ENCODE assay signal across 31 mouse cellular contexts in genomic region chr9:41563376-41563775, GRCm38 (mm10).
"Had no signal": no experiment of that assay in that cellular context is flagged by ENCODE, and none has a peak within 500 bp of the region (broad histone marks: within the 10 kb centered on the region; RNA-seq: fewer than 3 reads in every experiment).

No protein-coding gene starts in this region.

- H3K4me1 ChIP-seq: limb, embryonic 10.5 days; limb, embryonic 12.5 days; limb, embryonic 13.5 days; limb, embryonic 15.5 days; liver, embryonic 12.5 days; liver, embryonic 13.5 days; liver, embryonic 15.5 days; lung, embryonic 15.5 days; megakaryocyte, embryonic 14.5 days; midbrain, embryonic 12.5 days; midbrain, embryonic 13.5 days; midbrain, embryonic 15.5 days had no signal

- H3K4me2 ChIP-seq: limb, embryonic 12.5 days; limb, embryonic 13.5 days; limb, embryonic 15.5 days; liver, embryonic 11.5 days; liver, embryonic 12.5 days; liver, embryonic 13.5 days; liver, embryonic 15.5 days; lung, embryonic 14.5 days; lung, embryonic 15.5 days; midbrain, embryonic 11.5 days; midbrain, embryonic 12.5 days; midbrain, embryonic 13.5 days; midbrain, embryonic 15.5 days had no signal

- H3K9ac ChIP-seq: limb, embryonic 12.5 days; limb, embryonic 13.5 days; limb, embryonic 15.5 days; liver, embryonic 12.5 days; liver, embryonic 13.5 days; liver, embryonic 14.5 days; liver, embryonic 15.5 days; liver, postnatal 0 days; lung, embryonic 14.5 days; lung, embryonic 15.5 days; midbrain, embryonic 12.5 days; midbrain, embryonic 13.5 days; midbrain, embryonic 15.5 days had no signal

- DNase-seq: left cerebral cortex, postnatal 4 days; liver; liver, embryonic 13.5 days; liver, postnatal 0 days; lung, adult 18-20 months; lung, adult 2 months; lung, embryonic 14.5 days; lung, postnatal 10 days; lung, postnatal 14 days; lung, postnatal 36 days; lung, postnatal 4 days; midbrain, embryonic 14.5 days had no signal

- H3K27me3 ChIP-seq: limb, embryonic 12.5 days; limb, embryonic 13.5 days; limb, embryonic 15.5 days; liver, embryonic 12.5 days; liver, embryonic 13.5 days; liver, embryonic 15.5 days; lung, embryonic 15.5 days; megakaryocyte, embryonic 14.5 days; midbrain, embryonic 12.5 days; midbrain, embryonic 13.5 days; midbrain, embryonic 15.5 days had no signal

- H3K27ac ChIP-seq: limb, embryonic 10.5 days; limb, embryonic 12.5 days; limb, embryonic 13.5 days; limb, embryonic 15.5 days; liver, embryonic 12.5 days; liver, embryonic 13.5 days; liver, embryonic 14.5 days; liver, embryonic 15.5 days; lung, embryonic 15.5 days; macrophage; midbrain, embryonic 10.5 days; midbrain, embryonic 12.5 days; midbrain, embryonic 13.5 days; midbrain, embryonic 15.5 days had no signal

- H3K9me3 ChIP-seq: limb, embryonic 10.5 days; limb, embryonic 12.5 days; limb, embryonic 13.5 days; limb, embryonic 15.5 days; liver, embryonic 12.5 days; liver, embryonic 13.5 days; liver, embryonic 15.5 days; lung, embryonic 15.5 days; megakaryocyte, embryonic 14.5 days; midbrain, embryonic 10.5 days; midbrain, embryonic 12.5 days; midbrain, embryonic 13.5 days; midbrain, embryonic 15.5 days had no signal

- H3K4me3 ChIP-seq: limb, embryonic 10.5 days; limb, embryonic 12.5 days; limb, embryonic 13.5 days; limb, embryonic 15.5 days; liver, embryonic 12.5 days; liver, embryonic 13.5 days; liver, embryonic 15.5 days; lung, embryonic 15.5 days; megakaryocyte, embryonic 14.5 days; midbrain, embryonic 10.5 days; midbrain, embryonic 12.5 days; midbrain, embryonic 13.5 days; midbrain, embryonic 15.5 days; myocyte had no signal

- H3K36me3 ChIP-seq: limb, embryonic 10.5 days; limb, embryonic 12.5 days; limb, embryonic 13.5 days; liver, embryonic 12.5 days; liver, embryonic 13.5 days; liver, embryonic 15.5 days; lung, embryonic 15.5 days; midbrain, embryonic 15.5 days had no signal

- ATAC-seq: liver, embryonic 12.5 days; liver, postnatal 0 days; lung, postnatal 0 days; midbrain, embryonic 13.5 days; midbrain, embryonic 15.5 days; midbrain, embryonic 16.5 days had no signal
